Mouse (Mus musculus) bone marrow, adult 2 months (tissue): ENCODE results near the gene Iqcf5.

Source experiments
- CTCF ChIP-seq: fragments of 200-500 bp; IDR thresholded peaks from 2 replicates; pipeline ENCODE4 v1.5.1; 2011; ENCODE audit warnings: low read length, control low read depth; ENCODE audit not compliant: control insufficient read depth, insufficient read depth
- POLR2A ChIP-seq: fragments of 200-500 bp; IDR thresholded peaks from 2 replicates; pipeline ENCODE4 v1.6.1; 2011; ENCODE audit warnings: low read depth, mild to moderate bottlenecking, control low read depth, low read length, borderline replicate concordance; ENCODE audit not compliant: control insufficient read depth

GRCm38 (mm10) chr9:106514273-106514672 is at the start of gene Iqcf5:
- TF ChIP-seq CTCF (no peak), POLR2A (no peak)
